Mouse (Mus musculus) stomach, postnatal 0 days (tissue): ENCODE measurements at regions not wholly inside any gene's neighbourhood (a gene's known extent, or its start where the extent isn't known, plus 50 kb on each side); places are given as distances from the start of the nearest gene placed in this dataset.

Experiments
- ATAC-seq: fragments of 200-750 bp; cut with Nextera tagmentation; 2 replicates; pipeline ENCODE4 v1.8.0; 2017; ENCODE audit not compliant: low FRiP score, low TSS enrichment
- DNase-seq: peaks from one replicate; pipeline ENCODE4 v3.0.0-alpha.2; 2016; ENCODE audit warnings: low spot score
- H3K27ac ChIP-seq: fragments of 300-500 bp; sonication (generic); replicated peaks from 2 replicates; pipeline ENCODE4 v1.5.1; 2014; ENCODE audit warnings: mild to moderate bottlenecking, control low read depth
- H3K27me3 ChIP-seq: fragments of 300-500 bp; sonication (generic); 2 replicates; pipeline ENCODE4 v1.6.1; 2014; ENCODE audit warnings: low read length; ENCODE audit not compliant: control insufficient read depth, insufficient read depth
- H3K36me3 ChIP-seq: fragments of 300-500 bp; sonication (generic); 2 replicates; pipeline ENCODE4 v1.6.1; 2014; ENCODE audit warnings: low read length, mixed read lengths; ENCODE audit not compliant: control insufficient read depth, insufficient read depth
- H3K4me1 ChIP-seq: fragments of 300-500 bp; sonication (generic); replicated peaks from 2 replicates; pipeline ENCODE4 v1.6.1; 2014; ENCODE audit warnings: antibody characterized with exemption; ENCODE audit not compliant: control insufficient read depth, insufficient read depth
- H3K4me2 ChIP-seq: fragments of 300-500 bp; sonication (generic); replicated peaks from 2 replicates; pipeline ENCODE4 v1.6.1; 2014; ENCODE audit warnings: low read depth, mild to moderate bottlenecking, control low read depth, moderate library complexity
- H3K4me3 ChIP-seq: fragments of 300-500 bp; sonication (generic); 2 replicates; pipeline ENCODE4 v1.5.1; 2014; ENCODE audit warnings: low read depth, low read length, control low read depth
- H3K9ac ChIP-seq: fragments of 300-500 bp; sonication (generic); 2 replicates; pipeline ENCODE4 v1.6.1; 2014; ENCODE audit warnings: mild to moderate bottlenecking, low read length, control low read depth, mixed read lengths
- H3K9me3 ChIP-seq: fragments of 300-500 bp; sonication (generic); 2 replicates; pipeline ENCODE4 v1.6.1; 2016; ENCODE audit warnings: low read length; ENCODE audit not compliant: control insufficient read depth
- CTCF ChIP-seq: IDR thresholded peaks from 2 replicates; pipeline ENCODE4 v1.5.1; 2016; ENCODE audit warnings: antibody characterized with exemption, low read depth, mild to moderate bottlenecking, moderate library complexity
- EP300 ChIP-seq: optimal IDR thresholded peaks from 2 replicates; pipeline ENCODE3; 2016; ENCODE audit warnings: antibody characterized with exemption
- WGBS: fragments of 180-500 bp; shearing (Covaris S2); extraction: QIAGEN DNeasy Blood & Tissue Kit; methylation state at CpG from one replicate; pipeline ENCODE4 v1.1.7; 2014; 5-methylcytosine and 5-hydroxymethylcytosine counted together

- DNase-seq = no peak
Observed at GRCm38 (mm10) chr14:120140791-120141747, 98.8 kb upstream of the Oxgr1 start.

GRCm38 (mm10) chr14:120142281-120142680 lies 100.0 kb upstream of the Oxgr1 start:
- Histone ChIP-seq H3K9ac (no peak overlapping the region), H3K4me3 (no peak overlapping the region), H3K9me3 (no peaks in the 10 kb centered on the region), H3K27me3 (no peaks in the 10 kb centered on the region), H3K4me2 (no peak overlapping the region), H3K4me1 (no peaks in the 10 kb centered on the region), H3K27ac (no peak overlapping the region), H3K36me3 (no peaks in the 10 kb centered on the region)
- 58% methylated on average over 4 of the region's 4 CpGs for WGBS
- no peak for TF ChIP-seq EP300
- TF ChIP-seq CTCF = no peak
- ATAC-seq (no peak), DNase-seq (no peak)

More at GRCm38 (mm10) chr14:120140791-120141747, 98.8 kb upstream of the Oxgr1 start:
- H3K4me2 ChIP-seq = no peak overlapping the region
- TF ChIP-seq EP300 (no peak), CTCF (no peak)
- no peaks in the 10 kb centered on the region for H3K9me3 ChIP-seq
- 64% methylated on average over 14 of the region's 14 CpGs for WGBS
- no peak for ATAC-seq
- no peak overlapping the region for H3K27ac ChIP-seq
- H3K27me3 ChIP-seq = no peaks in the 10 kb centered on the region
- no peak overlapping the region for H3K9ac ChIP-seq
- H3K4me3 ChIP-seq = no peak overlapping the region
- no peaks in the 10 kb centered on the region for H3K4me1 ChIP-seq
- no peaks in the 10 kb centered on the region for H3K36me3 ChIP-seq

GRCm38 (mm10) chr14:120144451-120144850 lies 102.2 kb upstream of the Oxgr1 start:
- H3K4me2 ChIP-seq = no peak overlapping the region
- no peak overlapping the region for H3K4me3 ChIP-seq
- TF ChIP-seq CTCF (no peak), EP300 (no peak)
- no peak for DNase-seq
- no peaks in the 10 kb centered on the region for H3K4me1 ChIP-seq
- 84% methylated on average over 6 of the region's 6 CpGs for WGBS
- no peak for ATAC-seq
- no peaks in the 10 kb centered on the region for H3K27me3 ChIP-seq
- no peaks in the 10 kb centered on the region for H3K9me3 ChIP-seq
- no peak overlapping the region for H3K27ac ChIP-seq
- no peak overlapping the region for H3K9ac ChIP-seq
- no peaks in the 10 kb centered on the region for H3K36me3 ChIP-seq

- no peak overlapping the region for H3K27ac ChIP-seq
- H3K4me1 ChIP-seq = no peaks in the 10 kb centered on the region
- no peaks in the 10 kb centered on the region for H3K27me3 ChIP-seq
- no peaks in the 10 kb centered on the region for H3K9me3 ChIP-seq
- ATAC-seq (no peak), DNase-seq (no peak)
- no peak overlapping the region for H3K9ac ChIP-seq
- 88% methylated on average over 11 of the region's 11 CpGs for WGBS
- TF ChIP-seq CTCF = no peak
- TF ChIP-seq EP300 = no peak
- H3K4me3 ChIP-seq = no peak overlapping the region
- H3K4me2 ChIP-seq = no peak overlapping the region
- no peaks in the 10 kb centered on the region for H3K36me3 ChIP-seq
Observed at GRCm38 (mm10) chr14:120146312-120146711, 104.1 kb upstream of the Oxgr1 start.

GRCm38 (mm10) chr14:120146908-120147770 lies 104.9 kb upstream of the Oxgr1 start:
- no peaks in the 10 kb centered on the region for H3K27me3 ChIP-seq
- 62% methylated on average over 8 of the region's 8 CpGs for WGBS
- no peaks in the 10 kb centered on the region for H3K9me3 ChIP-seq
- ATAC-seq (no peak), DNase-seq (no peak)
- no peaks in the 10 kb centered on the region for H3K36me3 ChIP-seq
- H3K4me1 ChIP-seq = no peaks in the 10 kb centered on the region
- H3K4me3 ChIP-seq = no peak overlapping the region
- no peak overlapping the region for H3K4me2 ChIP-seq
- no peak overlapping the region for H3K27ac ChIP-seq
- TF ChIP-seq CTCF = no peak
- TF ChIP-seq EP300 = no peak
- no peak overlapping the region for H3K9ac ChIP-seq
